Mouse (Mus musculus) heart, embryonic 10.5 days (tissue): ENCODE measurements at regions not wholly inside any gene's neighbourhood (a gene's known extent, or its start where the extent isn't known, plus 50 kb on each side); places are given as distances from the start of the nearest gene placed in this dataset.

Source experiments
- DNase-seq: peaks from one replicate; pipeline ENCODE4 v3.0.0-alpha.2; 2017; ENCODE audit warnings: low spot score
- H3K27ac ChIP-seq: fragments of 300-500 bp; sonication (generic); 2 replicates; pipeline ENCODE4 v1.5.1; 2016; ENCODE audit warnings: mild to moderate bottlenecking
- H3K27me3 ChIP-seq: fragments of 300-500 bp; sonication (generic); 2 replicates; pipeline ENCODE4 v1.6.1; 2016; ENCODE audit warnings: mild to moderate bottlenecking; ENCODE audit not compliant: poor library complexity, insufficient read depth, severe bottlenecking
- H3K36me3 ChIP-seq: fragments of 300-500 bp; sonication (generic); 2 replicates; pipeline ENCODE4 v1.6.1; 2016; ENCODE audit warnings: mild to moderate bottlenecking, moderate library complexity
- H3K4me1 ChIP-seq: fragments of 300-500 bp; sonication (generic); 2 replicates; pipeline ENCODE4 v1.6.1; 2016; ENCODE audit warnings: mild to moderate bottlenecking
- H3K4me3 ChIP-seq: fragments of 300-500 bp; sonication (generic); 2 replicates; pipeline ENCODE4 v1.5.1; 2016; ENCODE audit warnings: mild to moderate bottlenecking, moderate library complexity
- H3K9me3 ChIP-seq: fragments of 300-500 bp; sonication (generic); 2 replicates; pipeline ENCODE4 v1.6.1; 2016; ENCODE audit warnings: mild to moderate bottlenecking, moderate library complexity
- WGBS: fragments of 180-500 bp; shearing (Covaris S2); methylation state at CpG from one replicate; pipeline ENCODE4 v1.1.7; 2016; 5-methylcytosine and 5-hydroxymethylcytosine counted together

DNA sequence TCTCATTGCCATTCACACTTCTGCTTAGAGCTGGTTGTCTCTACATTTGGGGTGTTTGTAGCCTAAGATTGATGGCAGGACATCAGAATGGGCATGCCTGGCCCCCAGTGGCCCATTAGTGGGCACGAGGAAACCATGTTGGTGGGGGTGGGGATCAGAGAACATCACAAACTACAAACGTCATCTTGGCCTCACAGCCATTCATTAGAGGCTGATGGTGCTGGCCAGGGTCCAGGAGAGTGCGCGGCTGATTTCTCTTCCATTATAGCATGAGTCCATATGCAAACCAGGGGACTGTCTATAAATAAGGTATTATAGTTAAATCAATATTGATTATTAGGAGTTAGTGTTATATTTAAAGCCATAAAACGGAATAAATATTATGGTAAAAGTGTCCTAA lies 67.9 kb downstream of the 3100002H09Rik start:
- peaks cover 3% of the 10 kb centered on the region; the same call in 1 of the 2 replicates for H3K27me3 ChIP-seq
- H3K36me3 ChIP-seq, result no peaks in the 10 kb centered on the region
- no peak overlapping the region for H3K27ac ChIP-seq
- H3K4me3 ChIP-seq, result no peak overlapping the region
- H3K4me1 ChIP-seq, result no peaks in the 10 kb centered on the region
- no peak for DNase-seq
- WGBS, result 79% methylated on average over 5 of the region's 5 CpGs
- H3K9me3 ChIP-seq, result no peaks in the 10 kb centered on the region

GRCm38 (mm10) chr4:124538471-124538870 lies 72.1 kb downstream of the 3100002H09Rik start:
- H3K36me3 ChIP-seq, result no peaks in the 10 kb centered on the region
- H3K27me3 ChIP-seq, result peaks cover 5% of the 10 kb centered on the region; the same call in 1 of the 2 replicates
- no peak overlapping the region for H3K27ac ChIP-seq
- 0 out of 2 replicates have a peak, but pooled peaks cover 4% of the 10 kb centered on the region for H3K4me1 ChIP-seq
- no peaks in the 10 kb centered on the region for H3K9me3 ChIP-seq
- DNase-seq, result no peak
- 78% methylated on average over 5 of the region's 5 CpGs for WGBS
- no peak overlapping the region for H3K4me3 ChIP-seq

- Histone ChIP-seq H3K4me1 (0 out of 2 replicates have a peak, but pooled peaks cover 4% of the 10 kb centered on the region), H3K27ac (no peak overlapping the region), H3K36me3 (no peaks in the 10 kb centered on the region), H3K27me3 (peaks cover 5% of the 10 kb centered on the region; the same call in 1 of the 2 replicates), H3K4me3 (no peak overlapping the region), H3K9me3 (no peaks in the 10 kb centered on the region)
- WGBS, result 86% methylated on average over 5 of the region's 5 CpGs
- no peak for DNase-seq
Observed at GRCm38 (mm10) chr4:124537681-124538080, 72.9 kb downstream of the 3100002H09Rik start.

- H3K27ac ChIP-seq, result no peak overlapping the region
- DNase-seq, result no peak
- no peaks in the 10 kb centered on the region for H3K36me3 ChIP-seq
- H3K4me3 ChIP-seq, result no peak overlapping the region
- WGBS, result 57% methylated on average over 6 of the region's 6 CpGs
- 0 out of 2 replicates have a peak, but pooled peaks cover 4% of the 10 kb centered on the region for H3K4me1 ChIP-seq
- no peaks in the 10 kb centered on the region for H3K9me3 ChIP-seq
- H3K27me3 ChIP-seq, result peaks cover 9% of the 10 kb centered on the region; the same call in 1 of the 2 replicates
Observed at GRCm38 (mm10) chr4:124533614-124534013, 77.0 kb downstream of the 3100002H09Rik start.

GRCm38 (mm10) chr4:124530596-124530995 lies 80.0 kb downstream of the 3100002H09Rik start:
- WGBS, result 85% methylated on average over 9 of the region's 9 CpGs

DNA sequence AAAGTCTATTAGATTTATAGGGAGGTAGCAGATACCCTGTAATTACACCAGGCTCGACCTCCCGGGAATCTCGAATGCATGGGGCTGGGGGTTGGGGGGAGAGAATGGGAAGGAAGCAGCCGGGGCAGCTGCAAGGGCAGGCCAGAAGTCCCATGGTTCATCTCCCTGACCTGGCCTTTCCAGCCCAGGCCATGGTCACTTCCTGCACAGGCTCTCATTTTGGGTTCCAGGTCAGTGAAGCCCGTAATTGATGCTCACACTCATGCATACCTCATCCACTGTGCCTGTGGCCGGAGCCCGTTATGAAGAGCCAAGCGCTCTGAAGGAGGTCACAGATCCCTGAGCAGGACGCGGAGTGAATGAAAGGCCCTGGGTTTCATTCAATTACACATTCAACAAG lies 83.8 kb downstream of the 3100002H09Rik start:
- H3K27ac ChIP-seq, result no peak overlapping the region
- H3K4me1 ChIP-seq, result no peaks in the 10 kb centered on the region
- 69% methylated on average over 10 of the region's 10 CpGs for WGBS
- no peaks in the 10 kb centered on the region for H3K9me3 ChIP-seq
- DNase-seq, result no peak
- H3K4me3 ChIP-seq, result no peak overlapping the region
- H3K27me3 ChIP-seq, result peaks cover 46% of the 10 kb centered on the region
- no peaks in the 10 kb centered on the region for H3K36me3 ChIP-seq

More at GRCm38 (mm10) chr4:124530596-124530995, 80.0 kb downstream of the 3100002H09Rik start:
- Histone ChIP-seq H3K27me3 (peaks cover 23% of the 10 kb centered on the region; the same call in 1 of the 2 replicates), H3K4me1 (0 out of 2 replicates have a peak, but pooled peaks cover 4% of the 10 kb centered on the region), H3K27ac (no peak overlapping the region), H3K4me3 (no peak overlapping the region), H3K36me3 (no peaks in the 10 kb centered on the region), H3K9me3 (no peaks in the 10 kb centered on the region)
- no peak for DNase-seq

- Histone ChIP-seq H3K9me3 (no peaks in the 10 kb centered on the region), H3K4me3 (no peak overlapping the region), H3K27ac (no peak overlapping the region), H3K36me3 (no peaks in the 10 kb centered on the region), H3K4me1 (no peaks in the 10 kb centered on the region), H3K27me3 (peaks cover 46% of the 10 kb centered on the region)
- 74% methylated on average over 9 of the region's 9 CpGs for WGBS
- no peak for DNase-seq
Observed at GRCm38 (mm10) chr4:124526362-124526761, 84.2 kb downstream of the 3100002H09Rik start.

DNA sequence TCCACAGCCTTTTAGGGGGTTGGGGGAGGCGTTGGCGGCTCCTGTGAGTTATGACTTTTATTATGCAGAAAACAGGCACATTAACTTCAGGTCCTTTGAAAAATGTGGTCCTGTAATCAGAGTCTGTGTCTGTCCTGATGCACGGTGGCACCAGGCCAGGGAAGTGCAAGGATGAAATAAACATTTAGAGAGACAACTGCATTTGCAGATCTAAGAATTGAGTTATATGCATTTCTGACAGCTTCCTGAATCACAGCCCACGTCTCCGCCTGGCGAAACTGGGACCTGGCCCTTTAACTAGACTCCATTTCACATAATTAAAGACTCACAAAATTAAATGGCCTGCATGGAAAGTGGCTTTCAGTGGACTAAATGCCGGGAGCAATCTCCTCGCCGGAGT lies 90.3 kb downstream of the 3100002H09Rik start:
- H3K36me3 ChIP-seq, result no peaks in the 10 kb centered on the region
- peaks cover 26% of the 10 kb centered on the region for H3K27me3 ChIP-seq
- no peak overlapping the region for H3K27ac ChIP-seq
- no peak for DNase-seq
- H3K4me1 ChIP-seq, result no peaks in the 10 kb centered on the region
- H3K9me3 ChIP-seq, result no peaks in the 10 kb centered on the region
- WGBS, result 81% methylated on average over 9 of the region's 9 CpGs
- no peak overlapping the region for H3K4me3 ChIP-seq

DNA sequence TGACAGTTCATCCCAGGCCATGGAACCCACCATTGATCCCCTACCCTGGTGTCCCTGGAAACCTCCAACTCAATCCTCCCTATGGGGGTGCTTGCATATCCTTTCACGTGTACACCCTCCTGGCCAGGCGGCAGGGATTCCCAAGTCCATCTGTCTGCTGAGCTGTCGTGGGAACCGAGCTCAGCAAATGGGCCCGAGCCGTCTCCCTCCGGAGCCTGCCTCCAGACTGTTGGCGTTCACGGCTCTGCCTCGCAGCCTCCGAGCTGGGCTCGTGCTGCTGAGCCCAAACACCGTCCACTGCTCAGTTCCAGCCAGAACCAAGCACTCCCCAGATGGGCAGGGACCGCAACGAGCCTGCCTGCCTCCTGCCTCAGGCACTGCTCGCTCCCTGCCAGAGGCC lies 98.8 kb downstream of the 3100002H09Rik start:
- H3K4me1 ChIP-seq, result no peaks in the 10 kb centered on the region
- H3K9me3 ChIP-seq, result no peaks in the 10 kb centered on the region
- no peaks in the 10 kb centered on the region for H3K36me3 ChIP-seq
- peaks cover 29% of the 10 kb centered on the region for H3K27me3 ChIP-seq
- no peak overlapping the region for H3K27ac ChIP-seq
- no peak overlapping the region for H3K4me3 ChIP-seq
- WGBS, result 61% methylated on average over 16 of the region's 16 CpGs
- DNase-seq, result no peak

GRCm38 (mm10) chr4:124510816-124511215 lies 99.8 kb downstream of the 3100002H09Rik start:
- DNase-seq, result no peak
- peaks cover 37% of the 10 kb centered on the region for H3K27me3 ChIP-seq
- 94% methylated on average over 3 of the region's 3 CpGs for WGBS

GRCm38 (mm10) chr4:124509695-124510094 lies 100.9 kb downstream of the 3100002H09Rik start:
- Histone ChIP-seq H3K4me1 (0 out of 2 replicates have a peak, but pooled peaks cover 3% of the 10 kb centered on the region), H3K27ac (no peak overlapping the region), H3K4me3 (no peak overlapping the region), H3K27me3 (peaks cover 32% of the 10 kb centered on the region), H3K9me3 (no peaks in the 10 kb centered on the region), H3K36me3 (no peaks in the 10 kb centered on the region)
- DNase-seq, result no peak
- WGBS, result 83% methylated on average over 5 of the region's 5 CpGs

More at GRCm38 (mm10) chr4:124510816-124511215, 99.8 kb downstream of the 3100002H09Rik start:
- Histone ChIP-seq H3K27ac (no peak overlapping the region), H3K4me3 (no peak overlapping the region), H3K9me3 (no peaks in the 10 kb centered on the region), H3K36me3 (no peaks in the 10 kb centered on the region), H3K4me1 (0 out of 2 replicates have a peak, but pooled peaks cover 3% of the 10 kb centered on the region)

- Histone ChIP-seq H3K4me3 (no peak overlapping the region), H3K9me3 (no peaks in the 10 kb centered on the region), H3K27ac (no peak overlapping the region), H3K27me3 (peaks cover 23% of the 10 kb centered on the region), H3K4me1 (0 out of 2 replicates have a peak, but pooled peaks cover 3% of the 10 kb centered on the region), H3K36me3 (no peaks in the 10 kb centered on the region)
- no peak for DNase-seq
- 58% methylated on average over 10 of the region's 10 CpGs for WGBS
Observed at GRCm38 (mm10) chr4:124506083-124506647, 104.4 kb downstream of the 3100002H09Rik start.

- Histone ChIP-seq H3K36me3 (no peaks in the 10 kb centered on the region), H3K4me1 (0 out of 2 replicates have a peak, but pooled peaks cover 3% of the 10 kb centered on the region), H3K27ac (no peak overlapping the region), H3K4me3 (no peak overlapping the region), H3K9me3 (no peaks in the 10 kb centered on the region), H3K27me3 (peaks cover 17% of the 10 kb centered on the region; the same call in 1 of the 2 replicates)
- WGBS, result 74% methylated on average over 5 of the region's 5 CpGs
- DNase-seq, result no peak
Observed at GRCm38 (mm10) chr4:124501785-124502184, 108.8 kb downstream of the 3100002H09Rik start.
